Mouse (Mus musculus) CH12.LX (cell line): Measurements from ENCODE around the gene Jmjd1c. TPM values are rescaled to one million over a fixed set of nuclear protein-coding genes. Genes with fewer than 3 reads are reported as not detected.

Source experiments
- DNase-seq: peaks from one replicate; pipeline ENCODE4 v3.0.0-alpha.2; 2013; ENCODE audit errors: extremely low read depth
- H3K27ac ChIP-seq: 2 replicates; pipeline ENCODE4 v1.5.1; 2012; ENCODE audit warnings: low read depth, mild to moderate bottlenecking, control low read depth, moderate library complexity; ENCODE audit not compliant: insufficient read depth
- H3K27me3 ChIP-seq: replicated peaks from 2 replicates; pipeline ENCODE3; 2012; ENCODE audit warnings: inconsistent platforms
- H3K36me3 ChIP-seq, 2 experiments: replicated peaks in 1 of 2; 2 replicates each; pipeline versions ENCODE3 to v1.6.1; 2012; ENCODE audit warnings: inconsistent platforms in 1 of 2, low read length in 1 of 2, mild to moderate bottlenecking in 1 of 2, mixed read lengths in 1 of 2, moderate library complexity in 1 of 2; ENCODE audit not compliant: control insufficient read depth in 1 of 2, insufficient read depth in 1 of 2
- H3K4me1 ChIP-seq, 2 experiments: 2 replicates each; pipeline ENCODE4 v1.6.1; 2012; ENCODE audit warnings: inconsistent platforms in 1 of 2, moderate library complexity in 1 of 2; ENCODE audit not compliant: insufficient read depth in 2 of 2, control insufficient read depth in 1 of 2
- H3K4me2 ChIP-seq: 2 replicates; pipeline ENCODE4 v1.6.1; 2012; ENCODE audit warnings: low read depth, mild to moderate bottlenecking, control low read depth; ENCODE audit not compliant: poor library complexity, insufficient read depth, severe bottlenecking
- H3K4me3 ChIP-seq, 3 experiments: fragments of 150-350 bp in 1 of 3; sonication (generic) in 1 of 3; replicated peaks in 1 of 3; 2 replicates each; pipeline versions ENCODE3 to v1.5.1; 2011 to 2012; ENCODE audit warnings: low read depth in 2 of 3, low read length in 2 of 3, mild to moderate bottlenecking in 2 of 3, moderate library complexity in 2 of 3, control low read depth in 1 of 3, improper control_type of control experiment in 1 of 3, inconsistent platforms in 1 of 3, mixed read lengths in 1 of 3; ENCODE audit not compliant: poor library complexity in 1 of 3
- H3K79me2 ChIP-seq: replicated peaks from 2 replicates; pipeline ENCODE4 v1.6.1; 2012; ENCODE audit warnings: mild to moderate bottlenecking, moderate library complexity; ENCODE audit not compliant: control insufficient read depth, poor library complexity, insufficient read depth, severe bottlenecking; ENCODE audit errors: extremely low read depth
- H3K9ac ChIP-seq: 2 replicates; pipeline ENCODE4 v1.6.1; 2012; ENCODE audit warnings: low read depth, mild to moderate bottlenecking, control low read depth, moderate library complexity; ENCODE audit not compliant: insufficient read depth
- H3K9me3 ChIP-seq: replicated peaks from 2 replicates; pipeline ENCODE3; 2012; ENCODE audit warnings: low read length, inconsistent platforms, mixed read lengths
- BHLHE40 ChIP-seq: IDR thresholded peaks from 2 replicates; pipeline ENCODE4 v1.6.1; 2011; ENCODE audit warnings: mild to moderate bottlenecking, low read depth, low read length, improper control_type of control experiment
- E2F4 ChIP-seq: IDR thresholded peaks from 2 replicates; pipeline ENCODE4 v1.6.1; 2011; ENCODE audit warnings: low read depth, low read length, improper control_type of control experiment; ENCODE audit not compliant: insufficient replicate concordance
- ELF1 ChIP-seq: IDR thresholded peaks from 2 replicates; pipeline ENCODE4 v1.6.1; 2014; ENCODE audit warnings: low read depth, mild to moderate bottlenecking, inconsistent platforms, low read length, improper control_type of control experiment
- ETS1 ChIP-seq: conservative IDR thresholded peaks from 2 replicates; pipeline ENCODE4 v1.6.1; 2012; ENCODE audit warnings: low read depth, mild to moderate bottlenecking, inconsistent platforms, low read length, improper control_type of control experiment, moderate library complexity
- IRF4 ChIP-seq: IDR thresholded peaks from 2 replicates; pipeline ENCODE4 v1.6.1; 2014; ENCODE audit warnings: low read depth, mild to moderate bottlenecking, inconsistent platforms, low read length, improper control_type of control experiment
- JUN ChIP-seq: IDR thresholded peaks from 2 replicates; pipeline ENCODE4 v1.6.1; 2011; ENCODE audit warnings: low read depth, mild to moderate bottlenecking, low read length, improper control_type of control experiment, moderate library complexity; ENCODE audit not compliant: insufficient read depth
- NRF1 ChIP-seq: IDR thresholded peaks from 2 replicates; pipeline ENCODE4 v1.6.1; 2014; ENCODE audit warnings: low read depth, mild to moderate bottlenecking, inconsistent platforms, low read length, improper control_type of control experiment, moderate library complexity
- PAX5 ChIP-seq: IDR thresholded peaks from 2 replicates; pipeline ENCODE4 v1.6.1; 2012; ENCODE audit warnings: low read length, inconsistent platforms, mixed read lengths
- POLR2A ChIP-seq: IDR thresholded peaks from 2 replicates; pipeline ENCODE4 v1.6.1; 2011; ENCODE audit warnings: low read depth, mild to moderate bottlenecking, improper control_type of control experiment, low read length
- POLR2AphosphoS2 ChIP-seq: IDR thresholded peaks from 2 replicates; pipeline ENCODE4 v1.6.1; 2011; ENCODE audit warnings: low read depth, low read length, improper control_type of control experiment
- RAD21 ChIP-seq: IDR thresholded peaks from 2 replicates; pipeline ENCODE4 v1.6.1; 2011; ENCODE audit warnings: low read depth, mild to moderate bottlenecking, low read length, improper control_type of control experiment, moderate library complexity
- SIN3A ChIP-seq: IDR thresholded peaks from 2 replicates; pipeline ENCODE4 v1.6.1; 2012; ENCODE audit warnings: low read length, improper control_type of control experiment, inconsistent platforms
- USF2 ChIP-seq: conservative IDR thresholded peaks from 2 replicates; pipeline ENCODE4 v1.6.1; 2011; ENCODE audit warnings: low read depth, low read length, improper control_type of control experiment
- ZKSCAN1 ChIP-seq: IDR thresholded peaks from 2 replicates; pipeline ENCODE4 v1.6.1; 2012; ENCODE audit warnings: low read depth, inconsistent platforms, low read length, improper control_type of control experiment, borderline replicate concordance
- ZNF384 ChIP-seq: IDR thresholded peaks from 2 replicates; pipeline ENCODE4 v1.6.1; 2012; ENCODE audit warnings: low read depth, low read length, improper control_type of control experiment, inconsistent platforms
- dilution Hi-C: fragments of 300-500 bp; cut with MboI; formaldehyde crosslinking; loops from 2 replicates; pipeline ENCODE4 v1.14.3; 2020; ENCODE audit warnings: low sequenced_read_pairs; ENCODE audit not compliant: extremely low pct_unique_long_range_greater_than_20kb, extremely low pct_ligation_motif_present
- in situ Hi-C: fragments of 300-500 bp; cut with MboI; formaldehyde crosslinking; loops from 3 replicates; pipeline ENCODE4 v1.14.3; 2019; ENCODE audit warnings: low sequenced_read_pairs, low pct_ligation_motif_present, low pct_unique_long_range_greater_than_20kb, mixed read lengths
- polyA plus RNA-seq: library from polyadenylated mRNA; unstranded; fragments of >175 nt; gene quantifications from 2 replicates; pipeline ENCODE4 v1.2.1, GENCODE M21; 2012; ENCODE audit warnings: low read depth; ENCODE audit not compliant: insufficient read length
- total RNA-seq, 2 experiments: library from RNA; depleted of rRNA; stranded (reverse); fragments of 300-350 nt in 1 of 2; fragments of >200 nt in 1 of 2; gene quantifications; 2 replicates each; pipeline ENCODE4 v1.2.3; 2012 to 2014

The Jmjd1c gene
- total and polyA plus RNA-seq, 3 experiments = 41.2 to 50.1 (median 41.6) TPM

GRCm38 (mm10) chr10:67050766-67051165, 45.2 kb upstream of the Jmjd1c start:
- peak overlapping the region; percentile 69; the same call in 1 of the 2 replicates for H3K4me2 ChIP-seq
- no peak overlapping the region for H3K4me3 ChIP-seq
- peak; percentile 63 for DNase-seq
- in situ Hi-C loops = no loop called here
- 0 out of 2 replicates have a peak overlapping the region, but pooled peaks have one; percentile 28 for H3K9ac ChIP-seq
- dilution Hi-C loops = no loop called here
- peaks cover 53% of the 10 kb centered on the region for H3K79me2 ChIP-seq
- no peaks in the 10 kb centered on the region for H3K27me3 ChIP-seq
- no peaks in the 10 kb centered on the region for H3K9me3 ChIP-seq
- peak; percentile 61; the same call in 1 of the 2 replicates for TF ChIP-seq ZNF384
- TF ChIP-seq BHLHE40 = no peak
- peaks cover 4 to 9% of the 10 kb centered on the region in 2 experiments for H3K36me3 ChIP-seq
- H3K4me1 ChIP-seq = peaks cover 19 to 71% of the 10 kb centered on the region in 2 experiments
- peak overlapping the region; percentile 72; the same call in 1 of the 2 replicates for H3K27ac ChIP-seq

- in situ Hi-C loops = no loop called here
Observed at GRCm38 (mm10) chr10:67051466-67051865, 44.5 kb upstream of the Jmjd1c start.

GRCm38 (mm10) chr10:67052429-67052828, 43.5 kb upstream of the Jmjd1c start:
- peaks cover 62% of the 10 kb centered on the region for H3K79me2 ChIP-seq
- peak overlapping the region; percentile 63 for H3K9ac ChIP-seq
- DNase-seq = peak; percentile 41
- in situ Hi-C loops (no loop called here), dilution Hi-C loops (no loop called here)
- H3K9me3 ChIP-seq = no peaks in the 10 kb centered on the region
- peaks cover 4 to 9% of the 10 kb centered on the region in 2 experiments for H3K36me3 ChIP-seq
- no peaks in the 10 kb centered on the region for H3K27me3 ChIP-seq
- peak overlapping the region; percentile 82 for H3K27ac ChIP-seq
- peaks cover 16 to 60% of the 10 kb centered on the region in 2 experiments for H3K4me1 ChIP-seq
- TF ChIP-seq ETS1 (peak; percentile 35; the same call in 1 of the 2 replicates), ZNF384 (no peak), IRF4 (peak; percentile 37; the same call in 1 of the 2 replicates), E2F4 (no peak)
- H3K4me3 ChIP-seq = no peak overlapping the region
- peak overlapping the region; percentile 94 for H3K4me2 ChIP-seq

More at GRCm38 (mm10) chr10:67051466-67051865, 44.5 kb upstream of the Jmjd1c start:
- peak overlapping the region; percentile 69; the same call in 1 of the 2 replicates for H3K4me2 ChIP-seq
- peaks cover 4 to 9% of the 10 kb centered on the region in 2 experiments for H3K36me3 ChIP-seq
- peaks cover 57% of the 10 kb centered on the region for H3K79me2 ChIP-seq
- dilution Hi-C loops = no loop called here
- peak; percentile 41 for DNase-seq
- no peaks in the 10 kb centered on the region for H3K9me3 ChIP-seq
- peaks cover 19 to 66% of the 10 kb centered on the region in 2 experiments for H3K4me1 ChIP-seq
- H3K9ac ChIP-seq = no peak overlapping the region
- no peak overlapping the region for H3K4me3 ChIP-seq
- H3K27ac ChIP-seq = peak overlapping the region; percentile 72
- TF ChIP-seq POLR2AphosphoS2 (no peak), JUN (no peak), SIN3A (0 out of 2 replicates have a peak, but pooled peaks have one; percentile 11), RAD21 (no peak), ZKSCAN1 (no peak), USF2 (no peak), PAX5 (no peak), BHLHE40 (no peak), ELF1 (no peak), NRF1 (no peak), POLR2A (no peak), ETS1 (0 out of 2 replicates have a peak, but pooled peaks have one; percentile 19)
- no peaks in the 10 kb centered on the region for H3K27me3 ChIP-seq
